Mouse (Mus musculus): Measurements from ENCODE around the gene Dmrta2. TPM values are rescaled to one million over a fixed set of nuclear protein-coding genes. Genes with fewer than 3 reads are reported as not detected.
A peak's percentile ranks its signal among the peaks of the same experiment; 100 is the strongest.

Dmrta2 gene
- total RNA-seq, 1 experiment from 2014 or later = 0.27 TPM

- DNase-seq = peak; percentile 82
Measured at GRCm38 (mm10) chr4:110021956-110022625, 44.2 kb downstream of the Dmrta2 start.

- DNase-seq = no peak
Measured at GRCm38 (mm10) chr4:110028461-110029188, 50.8 kb downstream of the Dmrta2 start.

GRCm38 (mm10) chr4:110029446-110029845 lies 51.6 kb downstream of the Dmrta2 start:
- no peak for DNase-seq
